Mouse (Mus musculus) Patski (cell line): ENCODE data around the gene Kdm8. TPM values are rescaled to one million over a fixed set of nuclear protein-coding genes. Genes with fewer than 3 reads are reported as not detected.

Experiments
- ATAC-seq: fragments of 100-300 bp; one replicate; pipeline ENCODE4 v1.8.0; 2021
- CTCF ChIA-PET: fragments of 350-600 bp; sonication (Branson Sonifier 250); formaldehyde crosslinking; loops from one replicate; lab custom pipeline; 2022; ENCODE audit warnings: inconsistent platforms; lab: Charles Lee
- POLR2A ChIA-PET: fragments of 350-600 bp; sonication (Branson Sonifier 250); formaldehyde crosslinking; loops from one replicate; lab custom pipeline; 2022; ENCODE audit warnings: antibody characterized with exemption, inconsistent platforms; lab: Charles Lee
- DNase-seq: peaks from one replicate; pipeline ENCODE4 v3.0.0-alpha.2; 2011; ENCODE audit warnings: low read depth, low spot score
- H3K27me3 ChIP-seq: fragments of 371-371 bp; one replicate; pipeline ENCODE4 v1.5.1; 2021
- CTCF ChIP-seq: fragments of 100-300 bp; IDR thresholded peaks from one replicate; pipeline ENCODE4 v1.5.1; 2021
- in situ Hi-C: fragments of 300-500 bp; cut with MboI; formaldehyde crosslinking; loops from 3 replicates; pipeline ENCODE4 v1.11.1; 2018; ENCODE audit warnings: low pct_unique_long_range_greater_than_20kb, mixed read lengths
- polyA plus RNA-seq: library from polyadenylated mRNA; unstranded; gene quantifications from one replicate; pipeline ENCODE4 v1.2.3, GENCODE M21; 2021

The Kdm8 gene
- polyA plus RNA-seq, 1 experiment from 2014 or later: 1.0 TPM

DNA sequence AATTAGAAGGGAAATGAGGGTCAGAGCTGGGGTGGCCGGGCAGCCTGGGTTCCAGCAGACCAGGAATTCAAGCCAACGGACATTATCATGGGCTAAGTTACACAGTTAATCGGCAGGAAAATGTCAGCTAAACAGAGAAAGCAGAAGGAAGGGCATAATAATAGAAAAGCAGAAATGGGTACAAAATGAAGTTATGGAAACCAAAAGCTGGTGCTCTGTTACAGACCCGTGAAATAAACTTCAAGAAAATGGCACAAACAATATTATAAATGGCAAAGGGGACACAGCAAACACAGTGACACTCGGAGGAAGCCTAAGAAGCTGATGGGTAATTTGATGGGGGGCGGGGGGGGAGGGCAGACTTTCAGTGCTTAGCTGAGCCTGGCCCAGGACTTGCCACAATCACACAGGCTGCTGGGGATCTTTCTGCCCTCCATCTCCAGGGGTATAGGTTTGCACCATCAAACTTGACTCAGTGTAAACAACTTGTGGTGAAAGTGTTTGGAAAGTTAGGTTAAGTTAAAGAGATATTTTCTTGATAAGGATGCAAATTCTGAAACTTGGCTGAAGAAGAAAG is 51.5 kb downstream of the Kdm8 start:
- TF ChIP-seq CTCF: no peak
- ATAC-seq: no peak
- ChIA-PET POLR2A (no interaction called here), CTCF (interaction anchor here (1.3 kb wide), 1 partner anchor 23 kb away, joined by 3 read pairs; no protein-coding TSS in a partner anchor)
- DNase-seq: no peak
- in situ Hi-C loops: no loop called here
- no peaks in the 10 kb centered on the region for H3K27me3 ChIP-seq

DNA sequence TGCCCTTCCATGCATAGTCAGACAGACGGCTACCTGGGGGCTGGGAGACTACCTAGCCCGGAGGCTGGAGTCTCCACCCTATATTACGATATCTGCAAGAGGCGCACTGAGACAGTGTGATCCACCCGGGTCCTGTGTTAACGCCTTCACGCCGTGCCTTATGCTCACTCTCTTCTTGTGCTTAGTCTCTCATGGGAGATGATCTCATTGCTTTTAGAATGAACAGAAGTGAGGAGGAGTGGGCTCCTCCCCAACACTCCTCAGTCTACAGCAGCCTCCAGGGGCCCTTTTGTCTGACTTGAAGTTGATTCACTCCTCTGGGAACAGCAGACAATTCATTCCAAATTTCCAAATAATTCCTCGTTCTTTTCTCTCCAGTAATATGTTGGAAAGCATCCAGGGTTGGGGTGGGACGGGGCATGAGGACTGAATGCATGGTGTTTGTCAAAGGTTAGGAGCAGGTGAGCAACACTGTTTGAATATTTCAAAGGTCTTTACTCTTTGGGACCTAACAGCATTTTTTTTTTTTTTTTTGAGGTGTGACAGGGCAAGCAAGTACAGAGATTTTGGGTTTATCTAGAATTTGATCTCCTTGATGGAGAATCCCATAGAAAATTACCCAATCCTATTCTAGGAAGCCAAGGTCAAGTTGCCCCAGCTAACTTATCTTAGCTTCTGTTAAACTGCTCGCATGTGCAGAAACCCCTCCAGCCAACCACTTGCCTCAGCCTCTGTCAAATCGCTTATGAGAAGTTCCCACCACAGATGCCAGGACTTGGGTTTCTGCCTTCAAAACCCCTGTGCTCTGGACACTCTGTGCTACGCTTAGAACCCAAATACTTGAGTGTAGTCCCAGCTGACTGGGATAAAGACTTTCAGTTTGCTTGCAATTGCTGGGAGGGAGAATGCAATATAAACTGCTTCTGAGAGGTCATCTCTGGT is 55.7 kb downstream of the Kdm8 start:
- in situ Hi-C loops: no loop called here
- DNase-seq (no peak), ATAC-seq (no peak)
- no peaks in the 10 kb centered on the region for H3K27me3 ChIP-seq
- CTCF ChIA-PET: interaction anchor here (1.4 kb wide), 1 partner anchor 8 kb away, joined by 3 read pairs; the partner anchor contains the start of gene Nsmce1
- no peak for TF ChIP-seq CTCF
- POLR2A ChIA-PET: no interaction called here

DNA sequence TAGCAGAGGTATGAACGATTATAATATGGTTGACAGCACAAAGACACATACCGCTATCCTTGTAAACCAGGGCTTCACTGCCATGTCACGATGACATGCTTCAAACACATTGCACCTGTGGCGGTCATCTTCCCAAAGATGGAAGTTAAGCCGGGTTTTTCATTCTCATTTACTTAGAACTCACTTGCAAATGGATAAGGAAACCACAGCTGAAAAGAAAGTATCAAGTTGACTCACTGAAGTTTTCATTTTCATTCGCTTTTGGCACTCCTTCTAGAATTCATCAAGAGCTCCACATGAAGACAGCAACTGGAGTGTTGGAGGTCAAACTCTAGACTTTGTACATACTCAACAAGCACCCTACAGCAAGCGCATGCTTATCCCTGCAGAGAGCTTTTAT is 56.4 kb downstream of the Kdm8 start:
- ATAC-seq (no peak), DNase-seq (no peak)
- no peaks in the 10 kb centered on the region for H3K27me3 ChIP-seq
- ChIA-PET POLR2A (interaction anchor here (1.1 kb wide), 1 partner anchor 24 kb away, joined by 3 read pairs; no protein-coding TSS in a partner anchor), CTCF (interaction anchor here (1.4 to 1.7 kb wide), 2 partner anchors 9 to 28 kb away, joined by 3 to 4 read pairs; partner anchors contain the start of gene Nsmce1)
- in situ Hi-C loops: no loop called here
- TF ChIP-seq CTCF: no peak

DNA sequence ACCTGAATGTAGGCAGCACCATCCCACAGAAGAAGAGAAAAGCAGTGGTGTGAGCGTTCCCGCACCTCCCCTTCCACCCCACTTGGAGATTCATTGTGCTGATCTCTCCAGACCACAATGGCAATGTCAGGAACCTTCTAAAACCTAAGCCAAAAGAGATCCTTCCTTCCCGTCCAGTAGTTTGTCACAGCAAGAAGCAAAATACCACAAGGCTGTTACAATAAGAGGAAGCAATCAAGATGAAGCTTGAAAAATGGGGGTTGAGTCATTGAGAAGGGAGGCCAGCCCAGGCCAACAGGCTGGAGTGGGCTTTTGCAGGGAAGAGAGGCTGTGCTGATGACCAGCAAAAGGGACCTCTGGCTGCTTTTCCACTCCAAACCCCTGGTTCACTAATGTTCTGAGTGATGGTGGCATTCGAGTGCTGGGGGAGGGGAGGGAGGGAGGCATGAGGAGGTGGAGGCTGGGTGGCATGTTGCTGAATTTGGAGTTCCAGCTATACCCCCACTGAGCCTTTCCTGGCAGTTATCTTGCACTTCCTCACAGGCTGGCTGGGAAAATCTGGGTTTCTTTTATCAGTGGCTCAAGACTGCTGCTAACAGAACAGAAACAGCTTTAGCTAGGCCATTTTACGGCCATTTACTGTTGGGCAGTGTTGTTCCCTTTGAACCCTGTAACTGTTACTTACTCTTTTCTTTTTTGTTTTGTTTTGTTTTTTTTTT is 59.1 kb downstream of the Kdm8 start:
- POLR2A ChIA-PET: no interaction called here
- no peaks in the 10 kb centered on the region for H3K27me3 ChIP-seq

DNA sequence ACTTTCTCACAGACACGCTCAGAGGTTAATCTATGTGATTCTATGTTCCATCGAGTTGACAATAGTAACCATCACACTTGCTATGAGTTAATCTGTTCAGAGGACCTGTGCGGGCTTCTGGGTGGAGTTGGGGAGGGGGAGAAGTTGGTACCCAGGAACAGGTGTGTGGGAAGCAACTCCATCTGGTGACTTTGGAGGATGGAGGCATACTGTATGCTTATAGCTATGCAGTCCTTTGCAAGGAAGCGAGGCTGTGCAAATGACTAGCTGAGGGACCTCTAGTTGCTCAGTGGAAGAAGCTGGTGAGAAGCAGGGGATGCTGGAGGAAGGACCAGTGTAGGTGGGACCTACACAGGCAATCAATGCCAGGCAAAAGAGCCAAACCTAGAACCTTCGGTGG is 60.1 kb downstream of the Kdm8 start:
- POLR2A ChIA-PET: no interaction called here
- ATAC-seq (no peak), DNase-seq (no peak)
- no peaks in the 10 kb centered on the region for H3K27me3 ChIP-seq
- in situ Hi-C loops: no loop called here
- no peak for TF ChIP-seq CTCF
- CTCF ChIA-PET: interaction anchor here (1.2 kb wide), 1 partner anchor 24 kb away, joined by 3 read pairs; no protein-coding TSS in a partner anchor

More for the DNA sequence above, 59.1 kb downstream of the Kdm8 start:
- ATAC-seq (no peak), DNase-seq (no peak)
- CTCF ChIA-PET: no interaction called here
- in situ Hi-C loops: no loop called here
- TF ChIP-seq CTCF: no peak

DNA sequence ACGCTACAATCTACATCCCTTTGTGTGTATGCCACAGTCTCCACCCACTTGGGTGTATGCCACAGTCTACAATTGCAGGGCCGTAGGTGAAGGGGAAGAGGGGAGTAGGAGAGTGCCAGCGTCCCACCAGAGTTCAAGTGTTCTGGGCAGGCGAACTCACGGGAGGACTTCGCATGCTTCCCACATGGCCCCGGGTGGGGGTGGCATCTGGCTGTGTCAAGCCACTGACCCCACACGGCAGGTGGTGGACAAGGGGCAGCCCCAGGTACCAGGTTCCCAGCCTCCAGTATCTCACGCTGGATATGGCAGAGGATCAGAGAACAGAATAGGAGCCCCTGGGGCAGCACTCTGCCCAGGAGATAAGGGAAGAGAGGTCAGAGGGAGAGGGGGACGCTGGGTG is 61.1 kb downstream of the Kdm8 start:
- CTCF ChIA-PET: interaction anchor here (1.2 kb wide), 1 partner anchor 23 kb away, joined by 3 read pairs; no protein-coding TSS in a partner anchor
- ATAC-seq (no peak), DNase-seq (no peak)
- no peak for TF ChIP-seq CTCF
- in situ Hi-C loops: no loop called here
- H3K27me3 ChIP-seq: no peaks in the 10 kb centered on the region
- POLR2A ChIA-PET: interaction anchor here (0.6 kb wide), 1 partner anchor 83 kb away, joined by 4 read pairs; no protein-coding TSS in a partner anchor

DNA sequence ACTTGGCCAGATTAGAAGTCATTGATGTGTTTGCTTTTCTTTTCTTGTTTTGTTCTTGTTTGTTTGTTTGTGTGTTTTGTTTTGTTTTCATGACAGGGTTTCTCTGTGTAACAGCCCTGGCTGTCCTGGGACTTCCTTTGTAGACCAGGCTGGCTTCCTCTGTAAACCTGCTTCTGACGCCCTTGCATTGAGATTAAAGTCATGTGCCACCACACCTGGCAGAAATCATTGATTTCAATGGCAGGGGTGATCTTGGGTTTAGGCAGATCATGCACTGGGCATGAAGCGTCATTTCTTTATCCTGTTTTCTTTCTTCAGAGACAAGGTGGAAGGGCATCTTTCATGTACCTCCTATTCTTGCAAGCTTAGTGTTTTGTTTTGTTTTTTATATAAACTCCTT is 62.8 kb downstream of the Kdm8 start:
- in situ Hi-C loops: no loop called here
- TF ChIP-seq CTCF: no peak
- ATAC-seq (no peak), DNase-seq (no peak)
- H3K27me3 ChIP-seq: no peaks in the 10 kb centered on the region
- ChIA-PET CTCF (no interaction called here), POLR2A (no interaction called here)

DNA sequence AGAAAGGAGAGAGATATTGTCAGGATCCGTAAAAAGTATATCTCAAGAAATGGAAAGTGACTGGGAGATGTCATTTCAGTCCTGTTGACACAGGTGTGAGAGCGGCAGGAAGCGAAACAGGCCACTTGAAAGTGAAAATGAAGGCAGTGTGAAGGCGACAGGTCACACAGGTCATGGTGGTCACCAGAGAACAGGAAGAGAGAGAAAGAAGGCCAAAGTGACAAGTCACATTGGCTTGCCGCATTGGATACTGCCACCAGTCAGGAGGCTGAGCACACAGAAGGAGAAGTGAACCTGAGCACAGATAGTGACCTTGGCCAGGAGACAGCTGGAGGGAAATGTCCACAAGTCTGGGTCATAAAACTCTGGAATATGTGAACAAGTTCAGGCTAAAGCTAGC is 67.0 kb downstream of the Kdm8 start:
- no peak for DNase-seq
- ChIA-PET CTCF (no interaction called here), POLR2A (no interaction called here)
- ATAC-seq: no peak
- no peak for TF ChIP-seq CTCF
- in situ Hi-C loops: no loop called here
- H3K27me3 ChIP-seq: no peaks in the 10 kb centered on the region

DNA sequence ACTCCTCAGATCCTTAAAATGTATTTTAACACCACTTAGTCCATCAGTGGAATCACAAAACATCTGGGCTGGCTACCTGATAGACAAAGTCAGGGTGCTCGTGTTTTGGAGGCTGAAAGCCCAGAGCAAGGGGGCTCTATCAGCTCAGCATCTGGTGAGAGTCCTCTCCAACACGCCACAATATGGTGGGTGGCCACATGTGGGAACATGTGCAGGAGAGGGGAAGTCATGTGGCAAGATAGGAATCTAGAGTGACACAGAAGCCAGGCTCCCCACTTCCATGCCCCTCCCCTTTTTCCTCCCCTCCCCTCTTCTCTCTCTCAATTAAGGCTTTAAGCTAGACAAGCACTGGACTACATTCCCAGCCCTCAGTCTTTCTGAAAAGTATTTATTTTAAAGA is 67.4 kb downstream of the Kdm8 start:
- in situ Hi-C loops: no loop called here
- H3K27me3 ChIP-seq: no peaks in the 10 kb centered on the region
- TF ChIP-seq CTCF: no peak
- CTCF ChIA-PET: no interaction called here
- DNase-seq: no peak
- POLR2A ChIA-PET: no interaction called here
- no peak for ATAC-seq

Other genes with a start within 250 kb of the Kdm8 start
- 74.0 TPM for gene Nsmce1, start 46.9 kb downstream of the Kdm8 start, polyA plus RNA-seq
- gene Il4ra, start 107.4 kb downstream of the Kdm8 start, polyA plus RNA-seq: 16.5 TPM
- not detected for gene Il21r, start 158.8 kb downstream of the Kdm8 start, polyA plus RNA-seq